Mouse (Mus musculus) heart, embryonic 15.5 days (tissue): ENCODE results near the gene Ptpn13. TPM values are rescaled to one million over a fixed set of nuclear protein-coding genes. Genes with fewer than 3 reads are reported as not detected.
A peak's percentile ranks its signal among the peaks of the same experiment; 100 is the strongest.

Source experiments
- ATAC-seq: fragments of 200-750 bp; cut with Nextera tagmentation; replicated peaks from 2 replicates; pipeline ENCODE4 v1.8.0; 2017; ENCODE audit warnings: low read depth, moderate TSS enrichment; ENCODE audit not compliant: insufficient number of reproducible peaks, insufficient read depth, low FRiP score
- H3K27ac ChIP-seq: fragments of 300-500 bp; sonication (generic); 2 replicates; pipeline ENCODE4 v1.5.1; 2015; ENCODE audit warnings: mild to moderate bottlenecking, inconsistent platforms
- H3K27me3 ChIP-seq: fragments of 300-500 bp; sonication (generic); 2 replicates; pipeline ENCODE4 v1.6.1; 2015; ENCODE audit warnings: inconsistent platforms
- H3K36me3 ChIP-seq: fragments of 300-500 bp; sonication (generic); 2 replicates; pipeline ENCODE4 v1.6.1; 2015; ENCODE audit warnings: mild to moderate bottlenecking, inconsistent platforms
- H3K4me1 ChIP-seq: fragments of 300-500 bp; sonication (generic); replicated peaks from 2 replicates; pipeline ENCODE4 v1.6.1; 2015; ENCODE audit warnings: inconsistent platforms
- H3K4me2 ChIP-seq: fragments of 300-500 bp; sonication (generic); 2 replicates; pipeline ENCODE4 v1.6.1; 2015; ENCODE audit warnings: inconsistent platforms, mild to moderate bottlenecking, moderate library complexity
- H3K4me3 ChIP-seq: fragments of 300-500 bp; sonication (generic); 2 replicates; pipeline ENCODE4 v1.5.1; 2015; ENCODE audit warnings: mild to moderate bottlenecking, inconsistent platforms
- H3K9ac ChIP-seq: fragments of 300-500 bp; sonication (generic); 2 replicates; pipeline ENCODE4 v1.6.1; 2015; ENCODE audit warnings: mild to moderate bottlenecking, inconsistent platforms
- H3K9me3 ChIP-seq: fragments of 300-500 bp; sonication (generic); replicated peaks from 2 replicates; pipeline ENCODE4 v1.6.1; 2016; ENCODE audit warnings: inconsistent platforms
- WGBS: fragments of 180-500 bp; shearing (Covaris S2); methylation state at CpG from one replicate; pipeline ENCODE4 v1.1.7; 2015; ENCODE audit warnings: mixed read lengths; 5-methylcytosine and 5-hydroxymethylcytosine counted together
- polyA plus RNA-seq: library from polyadenylated mRNA; unstranded; fragments of >200 nt; fragmentation: Nextera tagmentation; extraction: Ambion mirVana; gene quantifications from 2 replicates; pipeline ENCODE4 v1.2.1, GENCODE M21; 2015

Ptpn13 gene
- polyA plus RNA-seq, 1 experiment from 2014 or later: 5.9 TPM

DNA sequence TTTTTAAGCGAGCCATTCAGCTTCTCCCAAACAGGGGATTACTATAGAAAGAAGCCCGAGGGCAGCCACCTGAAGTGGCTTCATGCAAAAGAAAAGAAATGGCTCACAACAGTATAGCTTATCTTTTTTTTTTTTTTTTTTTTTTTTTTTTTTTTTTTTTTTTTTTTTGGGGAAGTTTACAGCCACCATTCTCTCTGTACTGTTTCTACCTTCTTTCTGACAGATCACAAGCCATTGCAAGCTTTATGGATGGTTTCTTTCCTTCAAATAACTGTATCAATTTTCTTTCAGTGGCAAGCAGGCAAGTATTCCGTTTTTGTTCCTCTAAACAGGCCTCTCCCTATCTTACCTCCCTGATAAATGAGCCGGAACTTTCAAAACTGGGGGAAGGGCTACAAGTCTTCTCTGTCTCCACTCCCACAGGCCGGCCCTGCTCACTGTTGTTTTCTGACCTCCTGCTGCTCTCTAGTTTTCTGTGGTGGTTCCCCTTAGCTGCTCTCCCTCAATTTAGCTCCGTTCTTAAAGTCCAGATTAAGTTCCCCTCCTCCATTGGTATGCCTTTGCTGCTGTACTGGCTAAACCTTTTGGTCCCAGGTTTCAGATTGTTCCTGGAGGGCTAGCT lies 1.6 kb upstream of the Ptpn13 start:
- Histone ChIP-seq H3K27ac (peak overlapping the region; percentile 62), H3K4me3 (peak overlapping the region; percentile 90; the same call in 1 of the 2 replicates), H3K4me1 (peaks cover 30% of the 10 kb centered on the region), H3K4me2 (peak overlapping the region; percentile 87), H3K9ac (no peak overlapping the region), H3K27me3 (no peaks in the 10 kb centered on the region), H3K9me3 (no peaks in the 10 kb centered on the region), H3K36me3 (no peaks in the 10 kb centered on the region)
- WGBS: 17% methylated on average over 6 of the region's 6 CpGs
- ATAC-seq: no peak

GRCm38 (mm10) chr5:103423927-103424315 lies 1.1 kb upstream of the Ptpn13 start:
- H3K9ac ChIP-seq: no peak overlapping the region
- H3K4me1 ChIP-seq: peaks cover 30% of the 10 kb centered on the region
- H3K9me3 ChIP-seq: no peaks in the 10 kb centered on the region
- ATAC-seq: no peak
- no peaks in the 10 kb centered on the region for H3K36me3 ChIP-seq
- no peaks in the 10 kb centered on the region for H3K27me3 ChIP-seq
- peak overlapping the region; percentile 87 for H3K4me2 ChIP-seq
- H3K27ac ChIP-seq: peak overlapping the region; percentile 62
- peak overlapping the region; percentile 90 for H3K4me3 ChIP-seq
- 15% methylated on average over 5 of the region's 5 CpGs for WGBS

DNA sequence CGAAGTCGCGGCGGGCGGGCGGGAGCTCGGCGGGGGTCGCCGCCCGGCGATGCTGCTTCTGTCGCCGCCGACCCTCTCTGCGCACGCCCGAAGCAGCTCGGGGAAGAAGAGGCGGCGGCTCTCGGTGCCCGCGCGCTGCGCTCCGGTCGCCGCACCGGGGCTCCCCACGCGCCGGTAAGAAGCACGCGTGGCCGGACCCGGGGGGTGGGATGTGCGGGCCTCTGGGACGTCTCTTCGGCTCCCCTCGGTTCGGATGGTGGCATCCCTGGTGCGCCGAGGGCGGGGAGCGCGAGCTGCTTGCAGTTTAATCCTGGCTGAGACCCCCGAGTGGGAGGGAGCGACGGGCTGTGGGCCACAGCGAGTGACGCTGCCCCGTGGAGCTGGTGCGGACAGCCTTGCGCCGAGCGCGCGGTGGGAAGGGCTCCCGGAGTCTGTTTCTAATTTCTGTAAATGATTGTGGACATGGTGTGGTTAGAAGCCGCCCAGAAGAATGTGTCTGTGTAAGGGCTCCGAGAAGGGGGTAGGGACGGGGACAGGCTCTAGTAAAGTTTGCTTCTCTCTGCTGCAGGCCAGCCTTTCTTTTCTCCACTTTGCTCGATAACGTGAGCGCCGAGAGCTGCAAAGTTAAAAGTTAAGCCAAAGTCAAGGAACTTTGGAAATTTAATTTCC lies 505 bp downstream of the Ptpn13 start:
- peak overlapping the region; percentile 87 for H3K4me2 ChIP-seq
- H3K9ac ChIP-seq: peak overlapping the region; percentile 81
- WGBS: under 1% methylated on average over 55 of the region's 67 CpGs
- H3K27ac ChIP-seq: peak overlapping the region; percentile 88
- peak overlapping the region; percentile 90 for H3K4me3 ChIP-seq
- H3K36me3 ChIP-seq: no peaks in the 10 kb centered on the region
- H3K9me3 ChIP-seq: no peaks in the 10 kb centered on the region
- ATAC-seq: peak; percentile 45
- H3K4me1 ChIP-seq: peaks cover 28% of the 10 kb centered on the region
- no peaks in the 10 kb centered on the region for H3K27me3 ChIP-seq

DNA sequence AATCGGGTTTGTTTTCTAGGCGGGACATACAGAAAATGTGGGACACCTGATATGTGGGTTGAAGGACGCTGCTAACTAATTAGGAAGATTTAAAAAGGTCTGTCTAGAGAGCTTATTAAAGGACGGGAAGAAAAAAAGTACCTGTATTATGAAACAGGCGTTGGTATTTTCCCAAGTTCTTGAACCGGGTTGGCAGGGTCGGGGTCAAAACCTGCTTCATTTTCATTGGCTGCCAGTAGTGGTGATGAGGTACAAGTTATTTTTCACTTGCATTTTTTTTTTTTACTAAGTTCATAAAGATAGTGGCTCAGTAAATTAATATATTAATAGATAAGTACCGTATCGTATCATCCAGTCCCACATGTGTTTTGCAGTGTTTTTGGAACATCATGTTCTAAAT lies 1.3 kb downstream of the Ptpn13 start:
- WGBS: 14% methylated on average over 9 of the region's 9 CpGs
- no peaks in the 10 kb centered on the region for H3K27me3 ChIP-seq
- H3K9me3 ChIP-seq: no peaks in the 10 kb centered on the region
- peak overlapping the region; percentile 88 for H3K27ac ChIP-seq
- peak overlapping the region; percentile 81 for H3K9ac ChIP-seq
- H3K36me3 ChIP-seq: no peaks in the 10 kb centered on the region
- H3K4me3 ChIP-seq: peak overlapping the region; percentile 90
- peaks cover 24% of the 10 kb centered on the region for H3K4me1 ChIP-seq
- ATAC-seq: no peak
- H3K4me2 ChIP-seq: peak overlapping the region; percentile 87

GRCm38 (mm10) chr5:103430986-103431385 lies 6.0 kb downstream of the Ptpn13 start:
- peaks cover 17% of the 10 kb centered on the region for H3K4me1 ChIP-seq
- H3K27me3 ChIP-seq: no peaks in the 10 kb centered on the region
- no peak overlapping the region for H3K27ac ChIP-seq
- H3K36me3 ChIP-seq: no peaks in the 10 kb centered on the region
- H3K9ac ChIP-seq: no peak overlapping the region
- no peak overlapping the region for H3K4me2 ChIP-seq
- ATAC-seq: no peak
- WGBS: 78% methylated on average over 3 of the region's 3 CpGs
- no peaks in the 10 kb centered on the region for H3K9me3 ChIP-seq
- no peak overlapping the region for H3K4me3 ChIP-seq

- Histone ChIP-seq H3K9ac (no peak overlapping the region; the same call in 1 of the 2 replicates), H3K27ac (no peak overlapping the region), H3K4me1 (peaks cover 19% of the 10 kb centered on the region), H3K27me3 (no peaks in the 10 kb centered on the region), H3K4me3 (no peak overlapping the region), H3K9me3 (no peaks in the 10 kb centered on the region), H3K36me3 (no peaks in the 10 kb centered on the region), H3K4me2 (no peak overlapping the region)
- WGBS: 44% methylated on average over 3 of the region's 3 CpGs
- no peak for ATAC-seq
These were observed 6.5 kb downstream of the Ptpn13 start for GRCm38 (mm10) chr5:103431479-103431878.

DNA sequence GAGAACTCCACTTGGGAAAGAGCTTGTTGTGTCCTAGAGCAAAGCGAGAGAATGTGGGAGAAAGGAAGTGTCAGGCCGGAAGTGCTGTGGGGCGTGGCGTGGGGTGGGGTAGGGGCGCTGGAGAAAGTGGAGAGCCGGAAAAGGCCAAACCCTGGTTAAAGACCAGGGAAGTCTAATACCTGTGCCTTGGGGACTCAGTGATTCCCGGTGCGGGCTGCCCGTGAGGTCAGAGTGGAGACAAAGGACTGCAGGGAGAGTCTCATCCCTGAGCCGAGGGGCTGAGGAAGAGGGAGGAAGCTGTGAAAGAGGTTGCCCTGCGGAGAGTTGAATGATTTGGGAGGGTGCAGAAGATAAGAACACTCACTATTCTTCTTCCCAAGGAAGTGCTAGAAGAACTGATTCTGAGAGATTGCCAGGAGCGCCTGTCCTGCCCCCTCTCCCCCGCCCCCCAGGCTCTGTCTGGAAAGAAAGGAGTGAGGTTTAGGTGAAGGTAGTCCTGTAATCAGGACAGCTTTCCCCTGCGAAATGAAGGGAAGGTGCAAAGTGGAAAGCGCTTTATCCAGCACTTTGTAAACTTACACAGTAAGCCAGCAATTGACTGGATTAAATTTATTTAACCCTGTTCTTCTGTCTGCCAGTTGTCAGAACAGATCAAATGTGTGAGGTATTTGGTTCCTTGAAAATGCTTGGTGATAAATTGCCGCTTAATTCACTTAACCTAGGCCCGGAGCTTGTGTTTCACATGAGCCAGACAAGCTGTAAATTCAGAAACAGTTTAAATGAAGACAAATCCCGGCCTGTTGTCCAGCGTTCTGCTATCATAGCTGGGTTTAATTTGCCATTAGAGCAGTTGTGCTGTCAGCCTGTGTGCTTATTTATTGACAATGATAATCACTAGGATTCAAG lies 11.3 kb downstream of the Ptpn13 start:
- WGBS: 15% methylated on average over 19 of the region's 19 CpGs
- H3K27ac ChIP-seq: peak overlapping the region; percentile 28; the same call in 1 of the 2 replicates

GRCm38 (mm10) chr5:103437714-103438113 lies 12.7 kb downstream of the Ptpn13 start:
- WGBS: 69% methylated on average over 3 of the region's 3 CpGs

More for the DNA sequence above, 11.3 kb downstream of the Ptpn13 start:
- ATAC-seq: no peak; the same call in 1 of the 2 replicates
- peak overlapping the region; percentile 68 for H3K4me2 ChIP-seq
- peaks cover 14% of the 10 kb centered on the region for H3K4me1 ChIP-seq
- no peaks in the 10 kb centered on the region for H3K36me3 ChIP-seq
- no peaks in the 10 kb centered on the region for H3K27me3 ChIP-seq
- peak overlapping the region; percentile 26 for H3K9ac ChIP-seq
- no peaks in the 10 kb centered on the region for H3K9me3 ChIP-seq
- H3K4me3 ChIP-seq: peak overlapping the region; percentile 41

GRCm38 (mm10) chr5:103439171-103439570 lies 14.2 kb downstream of the Ptpn13 start:
- no peak overlapping the region for H3K27ac ChIP-seq
- WGBS: 76% methylated on average over 11 of the region's 11 CpGs
- no peak overlapping the region for H3K4me3 ChIP-seq
- no peak overlapping the region for H3K9ac ChIP-seq
- H3K4me1 ChIP-seq: peaks cover 11% of the 10 kb centered on the region
- no peak overlapping the region for H3K4me2 ChIP-seq
- H3K9me3 ChIP-seq: no peaks in the 10 kb centered on the region
- no peaks in the 10 kb centered on the region for H3K36me3 ChIP-seq
- H3K27me3 ChIP-seq: no peaks in the 10 kb centered on the region
- ATAC-seq: no peak

More at GRCm38 (mm10) chr5:103437714-103438113, 12.7 kb downstream of the Ptpn13 start:
- ATAC-seq: no peak
- Histone ChIP-seq H3K9me3 (no peaks in the 10 kb centered on the region), H3K36me3 (no peaks in the 10 kb centered on the region), H3K27me3 (no peaks in the 10 kb centered on the region), H3K4me2 (no peak overlapping the region), H3K4me3 (no peak overlapping the region), H3K9ac (no peak overlapping the region), H3K27ac (no peak overlapping the region), H3K4me1 (peaks cover 11% of the 10 kb centered on the region)

DNA sequence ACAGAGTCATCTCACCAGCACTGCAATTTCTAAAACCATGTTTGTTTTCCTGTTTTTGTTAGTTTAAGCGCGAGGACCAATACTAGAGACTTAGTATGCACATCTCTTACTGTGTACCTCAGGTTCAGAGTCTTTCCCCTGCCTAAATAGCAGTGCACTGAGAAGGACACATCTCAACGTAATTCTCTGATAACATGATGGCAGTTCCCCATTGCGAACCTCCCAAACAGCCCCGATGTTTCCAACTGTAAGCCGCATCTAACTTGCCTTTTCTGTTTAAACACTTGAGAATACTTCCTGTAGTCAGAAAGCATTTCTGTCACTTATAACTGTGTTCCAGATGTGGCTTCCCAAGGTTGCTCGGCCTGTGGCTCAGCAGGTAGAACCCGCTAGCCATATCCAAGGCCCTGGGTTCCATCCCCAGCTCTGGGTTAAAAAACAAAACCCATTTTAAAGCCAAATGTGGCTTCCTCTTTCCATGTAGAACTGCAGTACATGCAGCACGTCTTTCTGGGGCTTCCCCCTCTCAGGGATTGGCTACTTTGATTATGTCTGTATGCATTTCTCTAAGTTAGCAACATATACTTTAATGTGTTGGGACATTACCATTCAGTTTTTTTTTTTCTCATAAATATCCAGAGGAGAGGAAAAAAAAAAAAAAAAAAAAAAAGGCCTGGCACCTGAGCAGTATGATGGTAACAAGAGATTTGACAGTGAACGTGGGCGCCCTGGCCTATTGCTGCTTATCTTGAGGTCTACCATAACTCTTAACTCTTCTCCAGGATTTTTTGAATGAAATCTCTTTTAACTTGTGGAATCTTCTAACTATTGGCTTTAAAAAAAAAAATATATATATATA lies 15.7 kb downstream of the Ptpn13 start:
- Histone ChIP-seq H3K27me3 (no peaks in the 10 kb centered on the region), H3K27ac (no peak overlapping the region), H3K9me3 (no peaks in the 10 kb centered on the region), H3K36me3 (no peaks in the 10 kb centered on the region), H3K9ac (no peak overlapping the region), H3K4me1 (peaks cover 11% of the 10 kb centered on the region), H3K4me2 (no peak overlapping the region), H3K4me3 (no peak overlapping the region)
- ATAC-seq: no peak
- 87% methylated on average over 11 of the region's 11 CpGs for WGBS
